Mouse (Mus musculus): Measurements from ENCODE around the gene Prelp. TPM values are rescaled to one million over a fixed set of nuclear protein-coding genes. Genes with fewer than 3 reads are reported as not detected.

The Prelp gene
- polyA plus RNA-seq, 1 experiment, result 7.5 TPM

GRCm38 (mm10) chr1:133863257-133863997 lies 57.8 kb downstream of the Prelp start:
- no peak overlapping the region for H3K4me3 ChIP-seq (replicated peaks; ENCODE audit: insufficient read depth, low read depth, low read length)
- 57% methylated on average over 10 of the region's 10 CpGs for WGBS
- H3K27me3 ChIP-seq (ENCODE audit: control insufficient read depth, insufficient read depth, low read length), result no peaks in the 10 kb centered on the region
- DNase-seq, result no peak
- H3K27ac ChIP-seq (ENCODE audit: insufficient read depth, low read length), result no peak overlapping the region
- H3K4me1 ChIP-seq (ENCODE audit: control insufficient read depth, insufficient read depth, low read length), result peaks cover 3% of the 10 kb centered on the region; the same call in 1 of the 2 replicates
- TF ChIP-seq CTCF (IDR thresholded peaks at IDR 0.05; ENCODE audit: borderline replicate concordance, insufficient read depth, low read depth, low read length), result no peak
- no peak for TF ChIP-seq POLR2A (IDR thresholded peaks at IDR 0.05; ENCODE audit: borderline replicate concordance, insufficient read depth, low read length)

- 84% methylated on average over 5 of the region's 5 CpGs for WGBS
- Histone ChIP-seq H3K4me3 (replicated peaks; ENCODE audit: insufficient read depth, low read depth, low read length) (no peak overlapping the region), H3K4me1 (ENCODE audit: control insufficient read depth, insufficient read depth, low read length) (peaks cover 3% of the 10 kb centered on the region; the same call in 1 of the 2 replicates), H3K27me3 (ENCODE audit: control insufficient read depth, insufficient read depth, low read length) (no peaks in the 10 kb centered on the region), H3K27ac (ENCODE audit: insufficient read depth, low read length) (no peak overlapping the region)
- TF ChIP-seq CTCF (IDR thresholded peaks at IDR 0.05; ENCODE audit: borderline replicate concordance, insufficient read depth, low read depth, low read length) (no peak), POLR2A (IDR thresholded peaks at IDR 0.05; ENCODE audit: borderline replicate concordance, insufficient read depth, low read length) (no peak)
- no peak for DNase-seq
Measured at GRCm38 (mm10) chr1:133861028-133861427, 60.2 kb downstream of the Prelp start.

Other genes with a start within 250 kb of the Prelp start
- 0.25 and 0.27 TPM in 2 replicates for gene Lax1, start 231.3 kb downstream of the Prelp start, polyA plus RNA-seq (2012; rRNA removed)
- 18.7 and 19.8 TPM in 2 replicates for gene Atp2b4, start 120.4 kb downstream of the Prelp start, polyA plus RNA-seq (2012; rRNA removed)
- gene Optc, start 13.4 kb downstream of the Prelp start, polyA plus RNA-seq (2012; rRNA removed), result 2.2 and 2.4 TPM in 2 replicates
- 7.5 and 10.8 TPM in 2 replicates for gene Fmod, start 115.8 kb upstream of the Prelp start, polyA plus RNA-seq (2012; rRNA removed)
- 11.9 and 15.3 TPM in 2 replicates for gene Btg2, start 157.7 kb upstream of the Prelp start, polyA plus RNA-seq (2012; rRNA removed)
- gene Chit1, start 189.8 kb upstream of the Prelp start, polyA plus RNA-seq (2012; rRNA removed), result not detected in 2 replicates